ENCODE assay signal across 27 mouse cellular contexts in genomic region chr16:49768491-49769031, GRCm38 (mm10). TPM values are rescaled to one million over a fixed set of nuclear protein-coding genes. Genes with fewer than 3 reads are reported as not detected.
DNase-seq lines count a peak whose midpoint lies in the region; ATAC-seq and TF ChIP-seq lines count a peak whose summit lies in the region.
"Had no signal": no experiment of that assay in that cellular context is flagged by ENCODE, and none has a peak within 500 bp of the region (broad histone marks: within the 10 kb centered on the region; RNA-seq: fewer than 3 reads in every experiment).

No protein-coding gene starts in this region.

- peaks cover 8% of the 10 kb centered on the region for H3K4me1 ChIP-seq in bone marrow, adult 2 months (ENCODE audit: control insufficient read depth, insufficient read depth, low read length)
- H3K4me1 ChIP-seq: embryonic facial prominence, embryonic 10.5 days; forebrain, embryonic 15.5 days; limb, embryonic 12.5 days had no signal

- DNase-seq in CD4-positive, CD25-positive, alpha-beta regulatory T cell, adult 2 months (ENCODE audit: low read depth, low spot score), result peak; percentile 14
- peak; percentile 27 for DNase-seq in thymus, postnatal 0 days (ENCODE audit: low spot score)
- DNase-seq in thymus, adult 18-20 months, result no peak
- DNase-seq in right cerebral cortex, adult 18-20 months, result no peak
- DNase-seq in left cerebral cortex, adult 11 months (ENCODE audit: low spot score), result no peak
- DNase-seq in adrenal gland, postnatal 25 days, result no peak
- DNase-seq: adrenal gland, postnatal 10 days; cerebellum, adult 9-10 months; gastrocnemius, postnatal 10 days; heart, adult 18-20 months; heart, postnatal 14 days; kidney, postnatal 36 days; layer of hippocampus, postnatal 36 days; lung, adult 2 months; lung, postnatal 14 days; right cerebral cortex, postnatal 14 days; thymus, postnatal 25 days had no signal

- no peak overlapping the region for H3K4me3 ChIP-seq in bone marrow, adult 2 months (replicated peaks; ENCODE audit: control insufficient read depth, low read depth, low read length)
- H3K4me3 ChIP-seq: embryonic facial prominence, embryonic 10.5 days; forebrain, embryonic 15.5 days; heart, embryonic 13.5 days; limb, embryonic 12.5 days had no signal

- TF ChIP-seq POLR2A in bone marrow, adult 2 months (IDR thresholded peaks at IDR 0.05; ENCODE audit: borderline replicate concordance, control insufficient read depth, low read depth, low read length), result no peak

- no peak for ATAC-seq in CD4-positive, CD25-positive, alpha-beta regulatory T cell, adult 4 months
- ATAC-seq: activated CD4-positive, CD25-positive, alpha-beta regulatory T cell, adult 4 months; forebrain, embryonic 15.5 days; hindbrain, postnatal 0 days; intestine, postnatal 0 days; Patski had no signal

- H3K27ac ChIP-seq in bone marrow, adult 2 months (ENCODE audit: control insufficient read depth, insufficient read depth, low read depth, low read length, poor library complexity), result peak overlapping the region; percentile 36; the same call in 1 of the 2 replicates
- H3K27ac ChIP-seq: embryonic facial prominence, embryonic 10.5 days; forebrain, embryonic 15.5 days; heart, embryonic 13.5 days; hindbrain, postnatal 0 days; limb, embryonic 12.5 days had no signal

- WGBS in bone marrow, adult 2 months, result 89% methylated on average over 4 of the region's 4 CpGs

- TF ChIP-seq CTCF in bone marrow, adult 2 months (IDR thresholded peaks at IDR 0.05; ENCODE audit: control insufficient read depth, insufficient read depth, low read length), result no peak

RNA-seq across cellular contexts. Expression of gene Cd47, which starts 31.8 kb away (rescaled TPM):
- 100 to 1,000 TPM; 184 to 254 TPM for polyA plus RNA-seq in CD4-positive, CD25-positive, alpha-beta regulatory T cell, adult 4 months (2017; shearing (Covaris generic))
- 354 and 407 TPM in 2 replicates for polyA plus RNA-seq in thymus, postnatal 0 days (2015; fragmentation: Nextera tagmentation; extraction: Ambion mirVana)
- polyA plus RNA-seq in bone marrow, adult 2 months (2011; ENCODE audit: insufficient read depth, insufficient read length, low replicate concordance, missing spikeins), result 159 and 163 TPM in 2 replicates
- total RNA-seq in adrenal gland, postnatal 25 days (2021), result 175 and 220 TPM in 2 replicates

Comparison
In these comparisons a context has a peak if more than half of its experiments do, and no peak if none do; other contexts are left out.
1. DNase-seq: peak in CD4-positive, CD25-positive, alpha-beta regulatory T cell, adult 2 months (single experiment) and thymus, postnatal 0 days (single experiment); none in thymus, adult 18-20 months (0 of 2), right cerebral cortex, adult 18-20 months (single experiment), left cerebral cortex, adult 11 months (single experiment) and adrenal gland, postnatal 25 days (single experiment).